Mouse (Mus musculus) stomach, postnatal 0 days (tissue): ENCODE data around the gene Pnkp.

Experiments used
- CTCF ChIP-seq: IDR thresholded peaks from 2 replicates; pipeline ENCODE4 v1.5.1; 2016; ENCODE audit warnings: antibody characterized with exemption, low read depth, mild to moderate bottlenecking, moderate library complexity
- EP300 ChIP-seq: optimal IDR thresholded peaks from 2 replicates; pipeline ENCODE3; 2016; ENCODE audit warnings: antibody characterized with exemption

GRCm38 (mm10) chr7:44814952-44815553 is 41.9 kb upstream of the Pnkp start:
- TF ChIP-seq CTCF (no peak), EP300 (no peak)
